Mouse (Mus musculus) layer of hippocampus, postnatal 10 days (tissue): ENCODE results near the gene Tmem217. TPM values are rescaled to one million over a fixed set of nuclear protein-coding genes. Genes with fewer than 3 reads are reported as not detected.
"Not testable (repeated sequence)": the region's sequence is repeated elsewhere in the genome, so short reads cannot be mapped to it uniquely, and the experiment has no call there.

Experiments
- DNase-seq, 2 experiments: peaks; one replicate each; pipeline ENCODE4 v3.0.0; 2021; ENCODE audit warnings: low spot score in 2 of 2
- total RNA-seq, 2 experiments: library from RNA; stranded (reverse); gene quantifications; 2 replicates each; pipeline ENCODE4 v1.2.3; 2021

Gene Tmem217
- total RNA-seq, 2 experiments from 2014 or later, result not detected

GRCm38 (mm10) chr17:29549543-29550428 lies 2.4 kb downstream of the Tmem217 start, which contains the start of the genes Gm17657 and Tbc1d22b:
TSS of gene Gm17657 (minus strand) at chr17:29549638.
TSS of gene Tbc1d22b (plus strand) at chr17:29549785.
- DNase-seq, result peak; percentile 90 to 94

GRCm38 (mm10) chr17:29548994-29549393 lies 3.2 kb downstream of the Tmem217 start:
- no peak for DNase-seq

- DNase-seq, result no peak
These were observed 3.7 kb downstream of the Tmem217 start for GRCm38 (mm10) chr17:29548494-29548893.

- DNase-seq, result no peak
These were observed 6.9 kb downstream of the Tmem217 start for GRCm38 (mm10) chr17:29545241-29545640.

GRCm38 (mm10) chr17:29544064-29544463 lies 8.1 kb downstream of the Tmem217 start:
- DNase-seq, result no peak

GRCm38 (mm10) chr17:29542831-29543690 lies 9.1 kb downstream of the Tmem217 start:
- peak; percentile 35 to 43 for DNase-seq

- peak; percentile 19 to 24 for DNase-seq
These were observed 10.8 kb downstream of the Tmem217 start for GRCm38 (mm10) chr17:29541419-29541818.

- no peak for DNase-seq
These were observed 11.8 kb downstream of the Tmem217 start for GRCm38 (mm10) chr17:29540426-29540825.

- no peak for DNase-seq
These were observed 18.3 kb downstream of the Tmem217 start for GRCm38 (mm10) chr17:29533866-29534265.

- no peak for DNase-seq
These were observed 20.3 kb downstream of the Tmem217 start for GRCm38 (mm10) chr17:29531757-29532384.

GRCm38 (mm10) chr17:29531278-29531677 lies 20.9 kb downstream of the Tmem217 start:
- no peak for DNase-seq

- DNase-seq, result no peak
These were observed 21.7 kb downstream of the Tmem217 start for GRCm38 (mm10) chr17:29530508-29530907.

- no peak for DNase-seq
These were observed 23.5 kb downstream of the Tmem217 start for GRCm38 (mm10) chr17:29528568-29529187.

- DNase-seq, result no peak
These were observed 26.6 kb downstream of the Tmem217 start for GRCm38 (mm10) chr17:29525613-29526012.

- no peak for DNase-seq
These were observed 32.5 kb downstream of the Tmem217 start for GRCm38 (mm10) chr17:29519731-29520130.

- DNase-seq, result not testable (repeated sequence)
These were observed 33.5 kb downstream of the Tmem217 start for GRCm38 (mm10) chr17:29518665-29519064.

GRCm38 (mm10) chr17:29514435-29514834 lies 37.8 kb downstream of the Tmem217 start:
- peak; percentile 91 to 92 for DNase-seq

GRCm38 (mm10) chr17:29513044-29513730 lies 39.0 kb downstream of the Tmem217 start:
- DNase-seq, result peak; percentile 55 to 56

- DNase-seq, result no peak
These were observed 41.5 kb downstream of the Tmem217 start for GRCm38 (mm10) chr17:29510691-29511090.

- DNase-seq, result no peak
These were observed 43.1 kb downstream of the Tmem217 start for GRCm38 (mm10) chr17:29508927-29509608.
